8 mouse cellular contexts compared by ENCODE assay signal in the genomic region with DNA sequence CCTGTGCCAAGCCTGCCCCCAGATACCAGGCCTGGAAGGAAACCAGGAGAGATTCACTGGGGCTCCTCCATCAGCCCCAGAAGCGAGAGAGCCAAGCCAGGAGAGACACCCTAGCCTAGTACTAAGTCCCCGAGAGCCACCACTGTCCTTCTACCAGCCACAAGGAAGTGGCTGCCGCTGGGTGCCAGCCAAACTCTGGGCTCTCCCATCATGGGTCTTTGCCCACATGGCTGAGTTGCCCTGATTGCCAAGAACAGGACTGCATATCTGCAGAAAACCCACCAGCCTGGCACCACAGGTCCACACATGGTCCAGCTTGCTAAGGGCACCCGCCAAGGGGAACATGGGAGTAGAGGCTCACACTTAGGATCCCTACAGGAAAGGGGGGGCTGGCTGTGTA. TPM values are rescaled to one million over a fixed set of nuclear protein-coding genes. Genes with fewer than 3 reads are reported as not detected.
DNase-seq lines count a peak whose midpoint lies in the region; ATAC-seq and TF ChIP-seq lines count a peak whose summit lies in the region.

No protein-coding gene starts in this region.

- no peaks in the 10 kb centered on the region for H3K9me3 ChIP-seq in heart, postnatal 0 days (replicated peaks; ENCODE audit: control insufficient read depth, low read length)
- H3K9me3 ChIP-seq in lung, embryonic 16.5 days (ENCODE audit: control insufficient read depth, low read length) = no peaks in the 10 kb centered on the region

- H3K27me3 ChIP-seq in heart, postnatal 0 days (ENCODE audit: control insufficient read depth, insufficient read depth, low read length) = no peaks in the 10 kb centered on the region
- no peaks in the 10 kb centered on the region for H3K27me3 ChIP-seq in lung, embryonic 16.5 days (ENCODE audit: control insufficient read depth, insufficient read depth, low read depth, low read length)

- no peak for TF ChIP-seq CTCF in embryonic fibroblast, embryonic 13.5 days (IDR thresholded peaks at IDR 0.05; ENCODE audit: borderline replicate concordance, insufficient read depth, low read length)
- TF ChIP-seq CTCF in heart, postnatal 0 days (IDR thresholded peaks at IDR 0.05; ENCODE audit: low read depth) = no peak

- peak; percentile 19 for DNase-seq in thymus, postnatal 25 days
- no peak for DNase-seq in thymus, postnatal 10 days (ENCODE audit: low spot score in 2 of 2)
- no peak for DNase-seq in heart, postnatal 0 days (ENCODE audit: low spot score)
- peak; percentile 53 to 71 for DNase-seq in kidney, postnatal 36 days
- peak; percentile 72 for DNase-seq in right cerebral cortex, adult 18-20 months
- DNase-seq in retina, postnatal 1 day = no peak

- WGBS in heart, postnatal 0 days = 41% methylated on average over 4 of the region's 4 CpGs
- 56% methylated on average over 4 of the region's 4 CpGs for WGBS in lung, embryonic 16.5 days

- no peak for TF ChIP-seq POLR2A in embryonic fibroblast, embryonic 13.5 days (IDR thresholded peaks at IDR 0.05; ENCODE audit: low read depth, low read length)

- H3K36me3 ChIP-seq in heart, postnatal 0 days (replicated peaks; ENCODE audit: control insufficient read depth, insufficient read depth, low read length) = peaks cover 15% of the 10 kb centered on the region
- H3K36me3 ChIP-seq in lung, embryonic 16.5 days (ENCODE audit: control insufficient read depth, insufficient read depth, low read length) = peaks cover 10% of the 10 kb centered on the region

- H3K27ac ChIP-seq in embryonic fibroblast, embryonic 13.5 days (ENCODE audit: insufficient read depth, low read length) = no peak overlapping the region
- H3K27ac ChIP-seq in heart, postnatal 0 days (ENCODE audit: low read depth) = peak overlapping the region; percentile 98; the same call in 1 of the 2 replicates
- H3K27ac ChIP-seq in lung, embryonic 16.5 days (ENCODE audit: low read length) = peak overlapping the region; percentile 56

- no peak for TF ChIP-seq EP300 in heart, postnatal 0 days (IDR thresholded peaks at IDR 0.05; ENCODE audit: low read depth)

- peaks cover 24% of the 10 kb centered on the region for H3K4me1 ChIP-seq in embryonic fibroblast, embryonic 13.5 days (ENCODE audit: control insufficient read depth, insufficient read depth, low read length)
- peaks cover 74% of the 10 kb centered on the region for H3K4me1 ChIP-seq in heart, postnatal 0 days (ENCODE audit: control insufficient read depth, insufficient read depth)
- H3K4me1 ChIP-seq in lung, embryonic 16.5 days (replicated peaks; ENCODE audit: control insufficient read depth, insufficient read depth, low read length) = peaks cover 58% of the 10 kb centered on the region

- peak overlapping the region; percentile 92 for H3K4me2 ChIP-seq in heart, postnatal 0 days (ENCODE audit: low read depth, low read length)
- peak overlapping the region; percentile 91 for H3K4me2 ChIP-seq in lung, embryonic 16.5 days (ENCODE audit: low read depth, low read length)

- H3K4me3 ChIP-seq in embryonic fibroblast, embryonic 13.5 days (ENCODE audit: insufficient read depth, low read length) = peak overlapping the region; percentile 91
- peak overlapping the region; percentile 98 for H3K4me3 ChIP-seq in heart, postnatal 0 days (ENCODE audit: low read depth, low read length)
- peak overlapping the region; percentile 86 for H3K4me3 ChIP-seq in lung, embryonic 16.5 days (ENCODE audit: low read length)

- peak overlapping the region; percentile 99 for H3K9ac ChIP-seq in heart, postnatal 0 days (replicated peaks; ENCODE audit: low read depth, low read length)
- peak overlapping the region; percentile 99 for H3K9ac ChIP-seq in lung, embryonic 16.5 days (ENCODE audit: low read length)

- no peak for ATAC-seq in heart, postnatal 0 days (ENCODE audit: insufficient read depth, low read depth)
- ATAC-seq in lung, embryonic 16.5 days (ENCODE audit: low read depth) = no peak

RNA-seq across cellular contexts. Expression of a gene that starts 15.1 kb away (rescaled TPM):
- 62.7 and 78.9 TPM in 2 replicates for polyA plus RNA-seq in embryonic fibroblast, embryonic 13.5 days (2011; ENCODE audit: insufficient read length, low read depth, missing spikeins)
- 167 and 193 TPM in 2 replicates for total RNA-seq in heart, postnatal 0 days (2014; rRNA removed; ENCODE audit: low replicate concordance)
- 55.5 and 61.5 TPM in 2 replicates for polyA plus RNA-seq in heart, postnatal 0 days (2015; fragmentation: Nextera tagmentation; extraction: Ambion mirVana)
- polyA plus RNA-seq in lung, embryonic 16.5 days (2015; fragmentation: Nextera tagmentation; extraction: Ambion mirVana) = 54.7 and 58.0 TPM in 2 replicates

RNA-seq across cellular contexts. Expression of a gene that starts 36.9 kb away (rescaled TPM):
- 82.2 and 98.9 TPM in 2 replicates for polyA plus RNA-seq in embryonic fibroblast, embryonic 13.5 days (2011; ENCODE audit: insufficient read length, low read depth, missing spikeins)
- total RNA-seq in heart, postnatal 0 days (2014; rRNA removed; ENCODE audit: low replicate concordance) = 70.6 and 111 TPM in 2 replicates
- 31.8 and 32.7 TPM in 2 replicates for polyA plus RNA-seq in heart, postnatal 0 days (2015; fragmentation: Nextera tagmentation; extraction: Ambion mirVana)
- polyA plus RNA-seq in lung, embryonic 16.5 days (2015; fragmentation: Nextera tagmentation; extraction: Ambion mirVana) = 71.1 and 78.2 TPM in 2 replicates

Comparison
In these comparisons a context has a peak if more than half of its experiments do, and no peak if none do; other contexts are left out.
1. DNase-seq: peak in thymus, postnatal 25 days (single experiment), kidney, postnatal 36 days (2 of 2) and right cerebral cortex, adult 18-20 months (single experiment); none in thymus, postnatal 10 days (0 of 2), heart, postnatal 0 days (single experiment) and retina, postnatal 1 day (single experiment).
2. Peak in every context shown above with its lines, with median percentiles within 50 percentile points of each other: H3K4me3 ChIP-seq.